Mouse (Mus musculus): ENCODE measurements around the gene Hspa1b. TPM values are rescaled to one million over a fixed set of nuclear protein-coding genes. Genes with fewer than 3 reads are reported as not detected.
A peak's percentile ranks its signal among the peaks of the same experiment; 100 is the strongest.
"Not testable (repeated sequence)": the region's sequence is repeated elsewhere in the genome, so short reads cannot be mapped to it uniquely, and the experiment has no call there.

The Hspa1b gene
- total RNA-seq, 4 experiments from 2014 or later, result 24.5 to 115 (median 36.0) TPM

DNA sequence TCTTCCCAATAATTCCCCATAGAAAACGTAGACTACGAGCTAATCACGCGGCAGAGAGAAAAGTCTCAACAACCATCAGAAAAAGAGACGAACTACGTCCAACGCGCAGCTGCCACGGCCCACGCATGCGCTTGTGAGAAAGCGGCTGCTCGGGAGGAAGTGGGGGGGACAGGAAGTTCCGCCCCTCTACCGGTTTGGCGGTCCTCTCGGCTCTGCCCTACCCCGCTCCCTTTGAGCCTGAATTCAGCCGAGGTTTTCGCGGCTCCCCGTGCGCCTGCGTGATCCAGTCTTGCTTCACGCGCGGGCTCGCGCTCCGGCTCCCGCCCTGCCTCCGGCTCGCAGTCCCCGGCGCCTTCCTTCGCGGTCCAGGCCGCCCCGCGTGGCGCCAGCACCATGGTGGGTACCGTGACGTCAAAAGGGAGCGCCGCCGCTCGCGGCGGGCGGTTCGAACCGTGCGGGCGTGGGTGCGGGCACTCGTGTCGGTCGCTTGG, 22.7 kb upstream of the Hspa1b start, which contains the start of gene Lsm2:
TSS of gene Lsm2 (plus strand) at position 173 of the 491 bp plus-strand sequence.
- peak; percentile 91 for DNase-seq

DNA sequence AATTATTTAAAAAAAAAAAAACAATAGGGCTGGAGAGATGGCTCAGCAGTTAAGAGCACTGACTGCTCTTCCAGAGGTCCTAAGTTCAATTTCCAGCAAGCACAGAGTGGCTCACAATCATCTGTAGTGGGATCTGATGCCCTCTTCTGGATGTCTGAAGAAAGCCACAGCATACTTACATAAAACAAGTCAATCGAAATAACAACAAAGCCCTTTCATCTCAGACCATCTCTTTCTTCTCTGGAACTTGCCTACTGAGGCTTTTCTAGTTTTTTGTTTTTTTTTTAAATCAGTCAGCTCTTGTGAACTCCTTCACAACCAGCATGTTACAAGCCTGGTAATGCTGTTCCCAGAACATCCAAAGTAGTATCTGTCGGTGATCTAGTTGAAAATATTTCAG, 21.6 kb upstream of the Hspa1b start:
- no peak for DNase-seq

DNA sequence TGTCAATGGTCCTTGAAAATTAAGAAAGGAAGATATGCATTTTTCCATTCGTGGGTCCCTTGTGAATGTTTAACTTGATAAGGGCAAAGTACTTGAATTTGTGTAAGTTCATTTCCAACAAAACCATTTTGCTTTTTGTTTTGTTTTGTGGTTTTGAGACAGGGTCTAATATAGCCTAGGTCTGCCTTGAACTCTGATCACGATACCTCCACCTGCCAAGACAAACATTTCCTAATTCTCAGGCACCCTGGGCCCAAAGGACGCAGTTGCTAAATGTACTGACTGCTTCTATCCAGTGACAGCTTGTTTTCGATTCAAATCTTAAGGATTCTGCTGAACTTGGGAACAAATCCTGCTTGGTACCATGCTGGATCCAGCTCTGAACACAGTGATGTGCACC, 20.6 kb upstream of the Hspa1b start:
- no peak for DNase-seq

DNA sequence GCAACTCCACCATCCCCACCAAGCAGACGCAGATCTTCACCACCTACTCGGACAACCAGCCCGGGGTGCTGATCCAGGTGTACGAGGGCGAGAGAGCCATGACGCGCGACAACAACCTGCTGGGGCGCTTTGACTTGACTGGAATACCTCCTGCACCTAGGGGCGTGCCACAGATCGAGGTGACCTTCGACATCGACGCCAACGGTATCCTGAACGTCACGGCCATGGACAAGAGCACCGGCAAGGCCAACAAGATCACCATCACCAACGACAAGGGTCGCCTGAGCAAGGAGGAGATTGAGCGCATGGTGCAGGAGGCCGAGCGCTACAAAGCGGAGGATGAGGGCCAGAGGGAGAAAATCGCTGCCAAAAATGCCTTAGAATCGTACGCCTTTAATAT, 19.2 kb upstream of the Hspa1b start:
- DNase-seq, result no peak

DNA sequence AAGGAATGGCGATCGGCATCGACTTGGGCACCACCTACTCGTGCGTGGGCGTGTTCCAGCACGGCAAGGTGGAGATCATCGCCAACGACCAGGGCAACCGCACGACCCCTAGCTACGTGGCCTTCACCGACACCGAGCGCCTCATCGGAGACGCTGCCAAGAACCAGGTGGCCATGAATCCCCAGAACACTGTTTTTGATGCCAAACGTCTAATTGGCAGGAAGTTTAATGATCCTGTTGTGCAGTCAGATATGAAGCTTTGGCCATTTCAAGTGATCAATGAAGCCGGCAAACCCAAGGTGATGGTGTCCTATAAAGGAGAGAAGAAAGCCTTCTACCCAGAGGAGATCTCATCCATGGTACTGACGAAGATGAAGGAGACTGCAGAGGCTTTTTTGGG, 18.0 kb upstream of the Hspa1b start:
- no peak for DNase-seq

DNA sequence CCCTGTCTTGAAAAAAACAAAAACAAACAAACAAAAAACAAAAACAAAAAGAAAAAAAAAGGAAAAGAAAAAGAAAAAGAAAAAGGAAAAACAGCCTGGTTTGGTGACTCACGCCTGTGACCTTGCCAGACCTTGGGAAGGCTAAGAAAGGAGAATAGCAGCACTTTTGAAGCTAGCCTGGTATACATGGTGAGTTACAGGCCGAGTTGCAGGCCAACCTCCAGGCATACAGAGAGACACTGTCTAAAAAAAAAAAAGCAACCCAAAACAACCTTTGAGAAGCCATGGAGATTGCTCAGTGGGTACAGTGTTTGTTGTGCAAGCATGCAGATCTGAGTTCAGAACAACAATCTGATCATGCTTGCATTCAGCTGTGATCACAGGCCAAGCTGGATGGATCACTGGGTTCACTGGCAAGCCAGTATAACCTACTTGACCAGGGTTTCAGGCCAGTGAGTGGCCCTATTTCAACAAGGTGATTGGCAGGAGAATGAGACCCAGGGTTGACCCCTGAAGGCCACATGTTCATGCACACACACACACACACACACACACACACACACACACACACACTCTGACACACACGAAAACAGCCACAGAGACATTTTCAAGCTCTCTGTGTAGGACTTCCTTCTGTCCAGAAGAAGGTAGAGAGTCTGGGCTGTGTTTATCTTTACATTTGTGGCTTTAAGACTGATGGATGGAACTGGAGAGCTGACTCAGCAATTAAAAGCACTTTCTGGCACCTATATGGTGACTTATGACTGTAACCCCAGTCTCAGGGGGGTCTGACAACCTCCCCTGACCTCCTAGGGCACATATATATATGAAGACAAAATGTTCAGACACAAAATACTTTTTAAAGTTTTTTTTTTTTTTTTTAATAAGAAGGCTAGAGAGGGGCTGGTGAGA, 16.8 kb upstream of the Hspa1b start:
- DNase-seq, result no peak

DNA sequence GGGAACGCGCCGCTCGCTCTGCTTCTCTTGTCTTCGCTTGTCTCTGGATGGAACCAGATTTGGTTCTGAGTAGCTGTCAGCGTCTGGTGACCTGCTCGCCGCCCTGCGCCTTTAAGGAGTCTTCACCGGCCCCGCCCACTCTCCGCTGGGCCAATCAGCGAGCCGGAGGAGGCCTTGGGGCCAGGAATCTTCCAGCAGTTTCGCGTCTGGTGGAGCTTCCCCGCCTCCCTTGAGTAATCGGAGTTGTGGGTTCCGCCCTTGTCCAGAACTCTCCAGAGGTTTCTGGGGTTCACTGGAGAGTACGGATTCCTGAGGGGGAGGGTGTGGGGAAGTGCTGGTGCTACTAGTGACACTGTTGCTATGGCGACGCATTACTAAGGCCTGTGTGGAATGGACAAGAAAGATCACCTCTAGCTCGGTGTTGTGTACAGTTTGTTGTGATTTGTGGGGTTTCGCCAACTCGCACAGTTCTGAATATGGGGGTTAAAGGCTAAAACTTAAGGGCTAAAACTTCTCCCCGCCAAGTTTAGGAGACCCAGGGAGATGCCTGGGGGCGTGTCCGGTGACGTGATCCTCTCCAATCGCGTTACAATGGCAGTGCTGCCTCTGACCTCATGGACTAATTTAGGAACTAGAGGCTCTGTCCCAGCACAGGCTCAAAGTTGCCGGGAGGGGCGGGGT, 13.2 kb upstream of the Hspa1b start, which contains the start of the genes Hspa1a and Hspa1l:
TSS of gene Hspa1a (minus strand) at position 88 of the 681 bp plus-strand sequence.
TSS of gene Hspa1l (plus strand) at position 635 of the 681 bp plus-strand sequence.
- peak; percentile 90 for DNase-seq

DNA sequence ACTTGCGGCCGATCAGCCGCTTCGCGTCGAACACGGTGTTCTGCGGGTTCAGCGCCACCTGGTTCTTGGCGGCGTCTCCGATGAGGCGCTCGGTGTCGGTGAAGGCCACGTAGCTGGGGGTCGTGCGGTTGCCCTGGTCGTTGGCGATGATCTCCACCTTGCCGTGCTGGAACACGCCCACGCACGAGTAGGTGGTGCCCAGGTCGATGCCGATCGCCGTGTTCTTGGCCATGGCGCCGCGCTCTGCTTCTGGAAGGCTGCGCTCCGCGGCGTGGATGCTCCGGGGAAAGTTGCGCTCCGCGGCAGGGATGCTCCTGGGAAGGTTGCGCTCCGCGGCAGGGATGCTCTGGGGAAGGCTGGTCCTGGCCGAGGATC, 12.6 kb upstream of the Hspa1b start:
- not testable (repeated sequence) for DNase-seq

DNA sequence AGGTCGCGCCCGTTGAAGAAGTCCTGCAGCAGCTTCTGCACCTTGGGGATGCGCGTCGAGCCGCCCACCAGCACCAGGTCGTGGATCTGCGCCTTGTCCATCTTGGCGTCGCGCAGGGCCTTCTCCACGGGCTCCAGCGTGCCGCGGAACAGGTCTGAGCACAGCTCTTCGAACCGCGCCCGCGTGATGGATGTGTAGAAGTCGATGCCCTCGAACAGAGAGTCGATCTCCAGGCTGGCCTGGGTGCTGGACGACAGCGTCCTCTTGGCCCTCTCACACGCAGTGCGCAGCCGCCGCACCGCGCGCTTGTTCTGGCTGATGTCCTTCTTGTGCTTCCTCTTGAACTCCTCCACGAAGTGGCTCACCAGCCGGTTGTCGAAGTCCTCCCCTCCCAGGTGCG, 11.8 kb upstream of the Hspa1b start:
- not testable (repeated sequence) for DNase-seq

DNA sequence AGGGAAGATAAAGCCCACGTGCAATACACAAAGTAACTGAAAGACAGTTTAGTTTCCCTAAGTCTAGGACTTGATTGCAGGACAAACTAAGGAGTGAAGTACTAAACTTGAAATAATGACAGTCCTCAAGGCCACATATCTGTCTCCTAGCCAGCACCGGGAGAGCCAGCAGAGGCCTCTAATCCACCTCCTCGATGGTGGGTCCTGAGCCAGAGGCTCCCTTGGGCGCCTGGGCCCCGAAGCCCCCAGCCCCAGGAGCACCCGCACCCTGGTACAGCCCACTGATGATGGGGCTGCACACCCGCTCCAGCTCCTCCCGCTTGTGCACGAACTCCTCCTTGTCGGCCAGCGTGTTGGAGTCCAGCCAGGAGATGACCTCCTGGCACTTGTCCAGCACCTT, 10.8 kb upstream of the Hspa1b start, which contains the start of gene Gm20481:
TSS of gene Gm20481 (plus strand) at position 91 of the 400 bp plus-strand sequence.
- DNase-seq, result not testable (repeated sequence)

DNA sequence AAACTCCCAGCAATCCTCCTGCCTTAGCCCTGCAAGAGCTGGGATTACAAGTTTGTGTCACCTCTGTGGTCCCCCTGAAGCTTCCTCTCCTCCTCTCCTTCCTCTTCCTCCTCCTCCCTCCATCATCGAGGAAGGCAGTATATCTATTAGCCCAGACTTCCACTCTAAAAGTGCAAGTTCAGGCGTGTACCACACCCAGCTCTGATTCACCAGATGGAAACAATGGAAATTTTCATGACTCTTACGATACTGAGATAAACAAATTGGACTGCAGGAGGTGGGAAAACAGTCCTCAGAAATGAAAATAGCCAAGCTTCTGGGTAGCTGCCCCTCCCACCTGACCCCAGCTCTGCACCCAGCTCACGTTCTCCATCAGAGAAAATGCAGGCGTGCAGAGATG, 6.6 kb upstream of the Hspa1b start:
- no peak for DNase-seq

DNA sequence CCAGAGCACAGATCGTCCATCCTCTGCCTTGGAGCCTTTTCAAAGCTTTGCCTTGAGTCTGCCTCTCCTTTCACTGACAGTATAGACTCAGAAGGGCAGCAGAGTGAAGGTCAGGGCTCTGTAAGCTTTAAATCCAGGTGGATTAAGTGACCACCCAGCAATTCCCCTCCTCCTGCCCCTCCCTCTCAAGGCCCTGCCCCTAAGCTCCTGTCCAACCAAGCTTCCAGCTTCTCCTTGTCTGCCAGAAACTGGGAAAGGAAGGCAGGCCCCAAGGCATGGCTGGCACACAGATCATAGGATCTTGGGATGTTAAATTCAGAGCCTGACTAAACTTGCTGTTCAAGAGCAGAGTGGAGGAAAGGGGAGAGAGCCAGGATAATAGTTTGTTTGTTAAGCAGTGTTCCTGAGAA, 5.6 kb upstream of the Hspa1b start:
- DNase-seq, result no peak

DNA sequence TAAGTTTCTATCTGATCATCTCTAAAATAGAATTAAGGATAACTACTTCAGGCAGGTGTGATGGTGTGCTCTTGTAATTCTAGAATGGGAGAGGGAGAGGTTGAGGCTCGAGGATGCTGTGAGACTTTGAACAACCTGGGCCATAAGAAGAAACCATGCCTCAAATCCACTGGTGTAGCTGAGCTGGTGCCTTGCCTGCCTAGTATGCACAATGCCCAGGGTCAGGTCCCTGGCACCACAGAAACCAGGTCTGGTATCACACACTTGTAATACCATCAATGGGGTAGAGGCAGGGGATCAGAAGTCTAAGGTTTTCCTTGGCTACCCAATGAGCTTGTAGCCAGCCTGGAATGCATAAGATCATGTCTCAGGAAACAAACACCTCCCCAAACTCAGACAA, 3.8 kb upstream of the Hspa1b start:
- no peak for DNase-seq

DNA sequence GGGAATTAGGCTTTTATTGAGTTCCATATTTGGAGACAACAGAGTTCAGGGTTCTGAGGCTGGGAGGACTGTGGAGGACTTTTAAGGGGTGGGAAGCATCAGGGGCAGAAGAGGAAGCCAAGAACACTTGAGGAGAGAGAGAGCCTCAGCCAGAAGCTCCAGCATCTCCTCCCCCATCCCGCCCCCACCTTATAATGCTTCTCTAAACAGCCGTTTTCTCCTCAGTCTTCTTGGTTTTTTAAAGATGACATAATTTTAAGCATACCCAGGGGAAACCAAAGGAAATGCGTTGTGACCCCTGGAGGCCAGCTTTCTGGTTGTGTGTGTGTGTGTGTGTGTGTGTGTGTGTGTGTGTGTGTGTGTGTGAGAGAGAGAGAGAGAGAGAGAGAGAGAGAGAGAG, 3.1 kb upstream of the Hspa1b start:
- no peak for DNase-seq

DNA sequence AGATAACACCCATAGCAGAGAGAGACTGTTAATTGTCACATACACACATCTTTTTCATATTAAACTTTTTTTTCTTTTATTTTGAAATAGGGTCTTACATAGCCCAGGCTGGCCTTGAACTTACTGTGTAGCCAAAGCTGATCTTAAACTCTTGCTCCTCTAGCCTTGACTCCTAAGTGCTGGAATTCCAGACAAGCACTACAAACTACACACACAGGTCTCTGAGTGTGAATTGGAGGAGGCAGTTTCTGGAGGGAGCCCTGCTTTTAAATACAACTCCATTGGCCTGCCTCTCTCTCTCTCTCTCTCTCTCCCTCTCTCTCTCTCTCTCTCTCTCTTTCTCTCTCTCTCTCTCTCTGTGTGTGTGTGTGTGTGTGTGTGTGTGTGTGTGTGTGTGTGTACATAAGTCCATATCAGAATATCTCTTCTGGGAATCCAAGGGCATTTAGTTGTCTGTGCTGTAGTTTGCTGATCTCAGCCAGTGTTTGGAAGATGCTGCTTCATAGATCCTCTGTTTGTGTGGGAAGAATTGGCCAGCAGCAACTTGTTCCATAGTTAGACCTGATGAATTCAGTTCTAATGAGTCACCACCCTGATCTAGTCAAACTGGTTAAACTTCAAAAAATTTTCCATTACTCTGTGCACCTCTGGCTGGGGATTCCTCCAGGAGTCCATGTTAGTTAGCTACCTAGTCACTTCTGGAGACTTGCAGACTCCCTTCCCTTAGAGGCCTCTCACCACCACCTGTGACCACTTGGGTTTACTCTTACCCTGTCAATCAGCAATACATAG, 1.9 kb upstream of the Hspa1b start:
- no peak for DNase-seq

DNA sequence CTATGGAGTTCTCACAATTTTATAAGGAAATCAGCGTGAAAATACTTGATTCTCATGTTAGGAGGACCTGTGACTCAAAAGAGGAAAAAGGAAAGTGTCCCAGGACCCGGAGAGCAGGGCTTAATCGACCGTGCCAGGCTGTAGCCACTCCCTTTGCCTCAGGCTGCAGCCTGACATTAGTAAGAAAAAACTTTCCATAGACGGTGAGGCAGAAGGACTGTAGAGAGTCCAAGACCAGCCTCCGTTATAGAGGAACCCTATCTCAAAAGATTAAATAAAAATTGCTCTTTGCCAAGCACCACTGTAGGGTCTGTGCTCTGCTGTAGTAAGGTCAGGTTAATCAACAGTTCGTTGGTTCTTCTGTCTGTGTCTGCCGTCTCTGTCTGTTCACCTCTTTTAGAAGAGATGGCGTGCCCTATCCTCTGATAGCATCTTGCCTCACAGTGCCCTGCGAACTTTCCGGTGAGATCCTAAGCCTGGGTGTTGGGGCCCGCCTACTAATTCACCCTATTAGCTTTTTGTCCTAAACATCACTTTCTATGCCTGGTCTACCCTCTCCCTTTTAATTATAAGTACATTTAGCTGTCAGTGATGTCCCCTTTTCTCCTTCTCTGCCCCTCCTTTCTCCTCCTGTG, 960 bp upstream of the Hspa1b start:
- DNase-seq, result no peak

DNA sequence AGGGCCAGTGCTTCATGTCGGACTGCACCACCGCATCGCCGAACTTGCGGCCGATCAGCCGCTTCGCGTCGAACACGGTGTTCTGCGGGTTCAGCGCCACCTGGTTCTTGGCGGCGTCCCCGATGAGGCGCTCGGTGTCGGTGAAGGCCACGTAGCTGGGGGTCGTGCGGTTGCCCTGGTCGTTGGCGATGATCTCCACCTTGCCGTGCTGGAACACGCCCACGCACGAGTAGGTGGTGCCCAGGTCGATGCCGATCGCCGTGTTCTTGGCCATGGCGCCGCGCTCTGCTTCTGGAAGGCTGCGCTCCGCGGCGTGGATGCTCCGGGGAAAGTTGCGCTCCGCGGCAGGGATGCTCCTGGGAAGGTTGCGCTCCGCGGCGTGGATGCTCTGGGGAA, 306 bp downstream of the Hspa1b start:
- DNase-seq, result not testable (repeated sequence)

DNA sequence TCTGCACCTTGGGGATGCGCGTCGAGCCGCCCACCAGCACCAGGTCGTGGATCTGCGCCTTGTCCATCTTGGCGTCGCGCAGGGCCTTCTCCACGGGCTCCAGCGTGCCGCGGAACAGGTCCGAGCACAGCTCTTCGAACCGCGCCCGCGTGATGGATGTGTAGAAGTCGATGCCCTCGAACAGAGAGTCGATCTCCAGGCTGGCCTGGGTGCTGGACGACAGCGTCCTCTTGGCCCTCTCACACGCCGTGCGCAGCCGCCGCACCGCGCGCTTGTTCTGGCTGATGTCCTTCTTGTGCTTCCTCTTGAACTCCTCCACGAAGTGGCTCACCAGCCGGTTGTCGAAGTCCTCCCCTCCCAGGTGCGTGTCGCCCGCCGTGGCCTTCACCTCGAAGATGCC, 1.1 kb downstream of the Hspa1b start:
- DNase-seq, result not testable (repeated sequence)

DNA sequence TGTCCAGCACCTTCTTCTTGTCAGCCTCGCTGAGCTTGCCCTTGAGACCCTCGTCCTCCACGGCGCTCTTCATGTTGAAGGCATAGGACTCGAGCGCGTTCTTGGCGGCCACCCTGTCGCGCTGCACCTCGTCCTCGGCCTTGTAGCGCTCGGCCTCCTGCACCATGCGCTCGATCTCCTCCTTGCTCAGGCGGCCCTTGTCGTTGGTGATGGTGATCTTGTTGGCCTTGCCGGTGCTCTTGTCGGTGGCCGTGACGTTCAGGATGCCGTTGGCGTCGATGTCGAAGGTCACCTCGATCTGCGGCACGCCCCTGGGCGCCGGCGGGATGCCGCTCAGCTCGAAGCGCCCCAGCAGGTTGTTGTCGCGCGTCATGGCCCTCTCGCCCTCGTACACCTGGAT, 1.7 kb downstream of the Hspa1b start:
- DNase-seq, result not testable (repeated sequence)

DNA sequence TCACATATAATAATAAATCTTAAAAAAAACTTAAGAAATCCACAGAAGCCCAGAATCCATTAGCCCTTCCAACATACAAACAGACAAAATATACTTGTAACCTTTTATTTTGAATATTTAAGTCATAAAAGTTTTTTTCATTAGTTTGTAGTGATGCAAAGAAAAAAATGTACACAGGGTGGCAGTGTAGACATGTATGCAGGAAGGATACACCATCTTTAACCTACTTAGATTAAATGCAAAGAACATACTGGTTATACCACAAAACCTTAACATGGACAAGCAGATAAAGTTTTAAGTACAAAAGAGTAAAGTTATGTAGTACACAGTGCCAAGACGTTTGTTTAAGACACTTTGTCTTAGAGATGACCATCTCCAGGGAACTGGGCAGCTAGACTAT, 2.7 kb downstream of the Hspa1b start:
- no peak for DNase-seq

DNA sequence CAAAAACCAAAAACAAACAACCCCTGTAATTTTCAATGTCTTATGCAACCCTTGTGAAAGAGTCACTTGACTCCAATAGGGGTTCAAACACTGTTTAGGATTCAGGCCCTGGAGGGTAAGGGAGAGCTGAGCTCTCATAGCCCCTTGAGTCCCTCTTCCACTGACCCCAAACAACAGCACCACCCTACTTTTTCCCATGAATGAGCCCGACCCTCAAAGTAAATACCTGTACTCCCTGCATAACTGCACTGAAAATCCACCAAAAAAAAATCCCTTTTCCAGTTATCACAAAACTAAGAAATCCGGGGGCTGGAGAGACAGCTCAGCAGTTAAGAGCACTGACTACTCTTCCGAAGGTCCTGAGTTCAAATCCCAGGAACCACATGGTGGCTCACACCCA, 3.2 kb downstream of the Hspa1b start:
- no peak for DNase-seq

DNA sequence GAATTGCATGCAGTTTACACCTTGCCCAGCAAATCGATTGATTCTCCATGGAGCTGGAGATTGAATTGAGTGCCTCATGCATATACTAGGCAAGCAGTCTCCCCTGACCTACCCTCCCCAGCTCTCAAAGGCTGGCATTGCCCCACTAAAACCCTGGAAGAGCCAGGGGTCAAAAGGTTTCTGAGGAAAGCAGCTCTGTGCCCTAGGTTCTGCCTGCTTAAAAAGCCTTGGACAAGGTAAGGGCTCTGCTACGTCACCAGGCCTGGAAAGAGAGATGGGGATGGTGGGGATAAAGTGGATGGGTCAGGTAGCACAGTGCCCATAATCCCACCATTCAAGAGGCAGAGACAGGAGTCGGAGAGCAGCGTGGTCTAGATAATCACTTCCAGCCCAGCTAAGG, 4.2 kb downstream of the Hspa1b start:
- no peak for DNase-seq
